Mouse (Mus musculus): ENCODE results near the gene Utp20.

DNA sequence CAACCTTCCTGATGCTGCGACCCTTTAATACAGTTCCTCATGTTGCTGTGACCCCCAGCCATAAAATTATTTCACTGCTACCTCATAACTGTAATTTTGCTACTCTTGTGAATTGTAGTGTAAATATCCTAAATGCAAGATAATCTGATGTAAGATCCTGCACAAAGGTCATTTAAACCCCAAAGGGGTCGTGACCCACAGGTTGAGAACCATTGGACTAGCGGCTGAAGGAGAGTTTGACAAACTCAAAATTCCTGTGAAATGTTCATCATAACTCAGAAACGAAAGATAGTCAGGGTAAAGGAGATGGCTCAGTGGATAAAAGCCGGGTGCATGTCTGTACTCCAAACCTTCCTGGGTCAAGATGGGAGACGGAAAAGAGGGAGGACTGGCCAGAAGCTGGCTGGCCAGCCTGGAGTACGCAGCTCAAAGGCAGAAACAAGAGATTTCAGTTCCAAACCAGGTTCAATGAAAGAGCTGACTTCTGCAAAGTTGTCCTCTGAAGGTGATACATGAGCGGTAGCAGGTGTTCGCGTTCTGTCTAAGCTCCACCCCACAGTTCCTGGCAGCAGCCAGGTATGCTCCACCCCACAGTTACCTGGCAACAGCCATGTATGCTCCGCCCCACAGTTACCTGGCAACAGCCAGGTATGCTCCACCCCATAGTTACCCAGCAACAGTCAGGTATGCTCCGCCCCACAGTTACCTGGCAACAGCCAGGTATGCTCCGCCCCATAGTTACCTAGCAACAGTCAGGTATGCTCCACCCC lies 109.4 kb downstream of the Utp20 start:
- no peak for TF ChIP-seq CTCF (IDR thresholded peaks at IDR 0.05)
- no peak for TF ChIP-seq EP300 (IDR thresholded peaks at IDR 0.05)

Data from lung, postnatal 0 days (tissue).